Mouse (Mus musculus): Measurements from ENCODE around the gene Trmt112.
A peak's percentile ranks its signal among the peaks of the same experiment; 100 is the strongest.

Gene Trmt112

GRCm38 (mm10) chr19:6909021-6909420 lies 477 bp upstream of the Trmt112 start:
- DNase-seq (ENCODE audit: low spot score), result no peak

- DNase-seq (ENCODE audit: low spot score), result peak; percentile 67
Observed at GRCm38 (mm10) chr19:6910306-6910705, 808 bp downstream of the Trmt112 start.

DNA sequence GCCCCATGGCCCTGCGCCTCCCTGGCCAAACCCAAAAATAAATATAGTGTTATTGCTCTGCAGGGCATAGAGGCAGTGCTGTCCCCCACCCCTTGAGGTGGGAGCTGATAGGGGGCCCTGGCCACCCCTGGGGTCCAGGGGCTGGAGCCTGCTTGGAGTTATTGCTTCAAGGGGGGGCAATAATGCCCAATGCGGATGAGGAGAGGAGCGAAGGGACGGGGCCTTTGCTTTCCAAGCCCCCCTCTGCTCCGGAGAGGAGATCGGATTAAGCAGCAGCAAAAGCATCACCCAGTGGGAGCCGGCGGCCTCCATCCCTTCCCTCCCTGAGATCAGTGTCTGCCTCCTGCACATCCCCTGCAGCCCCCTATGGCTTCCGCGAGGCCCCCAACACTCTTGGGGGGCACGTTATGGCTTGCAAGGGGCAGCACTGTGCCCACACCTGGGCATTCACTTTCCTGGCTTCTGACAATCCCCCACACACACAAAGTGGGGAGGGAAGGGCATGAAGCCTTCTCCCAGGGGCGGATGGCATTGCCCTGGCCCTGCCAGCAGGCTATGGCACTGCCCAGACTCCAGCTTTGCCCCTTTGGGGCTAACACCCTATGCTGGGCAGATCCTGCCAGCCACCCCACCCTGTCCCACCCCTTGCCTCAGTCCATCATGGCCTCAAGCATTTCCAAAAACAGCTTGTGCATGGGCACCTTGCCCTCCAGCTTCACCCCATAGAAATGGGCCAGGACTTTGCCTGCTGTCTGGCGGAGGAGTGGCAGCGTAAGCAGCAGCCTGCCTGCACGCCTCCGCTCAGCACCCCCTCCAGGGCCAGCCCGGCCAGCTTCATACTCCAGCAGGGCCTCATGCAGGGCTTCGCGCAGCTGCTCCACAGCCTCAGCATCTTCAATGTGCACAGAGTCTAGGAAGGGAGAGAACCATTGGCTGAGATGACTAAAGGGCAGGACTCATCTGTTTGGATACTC lies 1.9 kb downstream of the Trmt112 start:
- DNase-seq (ENCODE audit: low spot score), result no peak

GRCm38 (mm10) chr19:6912205-6912970 lies 2.9 kb downstream of the Trmt112 start:
- no peak for DNase-seq (ENCODE audit: low spot score)

- DNase-seq (ENCODE audit: low spot score), result no peak
Observed at GRCm38 (mm10) chr19:6913036-6913435, 3.5 kb downstream of the Trmt112 start.

DNA sequence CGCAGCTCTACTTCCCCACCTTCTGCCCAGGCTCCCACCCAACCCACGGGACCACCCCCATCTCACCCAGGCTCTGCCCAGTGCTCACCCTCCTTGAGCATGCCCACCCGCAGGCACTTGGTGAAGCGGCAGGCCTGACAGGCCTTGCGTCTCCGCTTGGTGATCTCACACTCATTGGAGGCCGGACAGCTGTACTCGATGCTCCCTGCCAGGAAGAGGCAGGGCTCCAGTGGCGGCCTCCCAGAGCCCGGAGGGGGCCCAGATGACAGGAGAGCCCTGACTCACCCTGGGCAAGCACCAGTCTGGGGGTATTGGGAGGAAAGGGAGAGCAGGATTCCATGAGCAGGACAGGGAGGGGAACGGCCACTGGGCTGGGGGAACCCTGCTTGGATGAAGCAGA lies 4.5 kb downstream of the Trmt112 start:
- no peak for DNase-seq (ENCODE audit: low spot score)

GRCm38 (mm10) chr19:6914540-6914939 lies 5.0 kb downstream of the Trmt112 start:
- no peak for DNase-seq (ENCODE audit: low spot score)

- DNase-seq (ENCODE audit: low spot score), result no peak
Observed at GRCm38 (mm10) chr19:6915276-6915675, 5.8 kb downstream of the Trmt112 start.

DNA sequence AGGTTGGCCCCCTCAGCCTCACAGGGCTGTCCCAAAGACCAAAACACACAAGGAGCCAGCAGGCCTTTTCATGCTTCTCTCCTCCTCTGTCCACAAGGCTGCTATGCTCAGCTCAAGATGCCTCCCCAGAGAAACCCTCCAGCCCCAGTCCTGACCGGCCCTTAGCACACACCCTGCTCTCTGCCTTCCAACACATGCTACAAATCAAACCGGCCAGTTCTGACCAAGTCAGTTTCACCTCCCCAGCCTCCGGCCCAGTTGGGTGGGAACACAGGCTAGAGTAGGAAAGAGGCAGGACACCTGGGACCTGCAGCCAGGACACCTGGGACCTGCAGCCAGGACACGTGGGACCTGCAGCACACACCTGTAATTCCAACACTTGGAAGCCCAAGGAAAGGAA lies 7.0 kb downstream of the Trmt112 start:
- no peak for DNase-seq (ENCODE audit: low spot score)

- no peak for DNase-seq (ENCODE audit: low spot score)
Observed at GRCm38 (mm10) chr19:6918321-6918720, 8.8 kb downstream of the Trmt112 start.

DNA sequence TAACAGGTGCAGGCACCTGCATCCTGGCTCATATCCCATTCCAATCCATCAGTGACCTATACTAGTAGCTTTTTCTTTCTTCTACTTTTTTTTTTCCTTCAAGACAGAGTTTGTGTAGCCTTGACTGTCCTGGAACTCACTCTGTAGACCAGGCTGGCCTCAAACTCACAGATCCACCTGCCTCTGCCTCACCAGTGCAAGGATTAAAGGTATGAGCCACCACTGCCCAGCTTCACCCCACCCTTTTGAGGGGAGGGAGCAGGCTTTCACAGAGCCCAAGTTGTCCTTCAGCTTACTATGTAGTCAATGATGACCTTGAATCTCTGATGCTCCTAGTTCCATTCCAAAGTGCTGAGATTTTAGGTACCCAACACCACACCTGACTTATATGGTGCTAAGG lies 9.9 kb downstream of the Trmt112 start:
- no peak for DNase-seq (ENCODE audit: low spot score)

DNA sequence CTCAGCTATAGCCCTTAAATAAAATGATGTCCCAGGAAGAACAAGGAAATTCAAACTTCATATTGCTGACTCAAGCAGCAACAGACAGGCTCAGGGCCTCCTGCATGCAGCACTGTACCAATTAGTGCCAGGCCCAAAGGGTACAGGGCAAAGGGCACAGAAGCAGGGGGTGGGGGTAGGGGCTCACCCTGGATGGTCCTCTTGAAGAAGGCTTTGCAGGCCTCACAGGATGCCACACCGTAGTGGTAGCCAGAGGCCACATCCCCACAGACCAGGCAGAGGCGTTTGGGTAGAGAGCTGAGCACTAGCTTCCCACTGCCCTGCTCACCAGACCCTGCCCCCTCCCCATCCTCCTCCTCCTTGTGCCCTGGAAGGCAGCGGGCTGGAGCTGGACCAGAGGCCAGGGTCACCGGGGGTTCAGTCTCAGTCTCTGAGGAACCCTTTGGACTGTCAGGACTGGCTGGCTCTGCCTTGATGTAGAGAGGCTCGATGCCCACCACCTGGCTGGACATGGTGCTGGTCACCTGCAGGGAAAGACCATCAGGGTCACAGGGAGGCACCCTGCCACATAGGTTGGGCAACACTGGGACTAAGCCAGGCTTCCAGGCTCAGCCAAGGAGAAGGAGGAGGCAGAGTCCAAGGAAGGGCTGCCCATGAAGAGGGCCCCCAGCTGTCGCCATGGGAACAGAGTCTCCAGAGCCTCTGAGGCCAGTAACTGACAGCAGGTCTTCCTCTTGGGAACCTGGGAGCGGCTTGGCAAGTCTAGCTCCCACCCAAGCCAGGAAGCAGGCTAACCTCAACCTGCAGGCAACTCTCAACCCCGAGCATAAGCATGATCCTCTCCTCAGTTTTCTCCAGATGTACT lies 10.6 kb downstream of the Trmt112 start:
- peak; percentile 52 for DNase-seq (ENCODE audit: low spot score)

- peak; percentile 64 for DNase-seq (ENCODE audit: low spot score)
Observed at GRCm38 (mm10) chr19:6920741-6921636, 11.5 kb downstream of the Trmt112 start.

DNA sequence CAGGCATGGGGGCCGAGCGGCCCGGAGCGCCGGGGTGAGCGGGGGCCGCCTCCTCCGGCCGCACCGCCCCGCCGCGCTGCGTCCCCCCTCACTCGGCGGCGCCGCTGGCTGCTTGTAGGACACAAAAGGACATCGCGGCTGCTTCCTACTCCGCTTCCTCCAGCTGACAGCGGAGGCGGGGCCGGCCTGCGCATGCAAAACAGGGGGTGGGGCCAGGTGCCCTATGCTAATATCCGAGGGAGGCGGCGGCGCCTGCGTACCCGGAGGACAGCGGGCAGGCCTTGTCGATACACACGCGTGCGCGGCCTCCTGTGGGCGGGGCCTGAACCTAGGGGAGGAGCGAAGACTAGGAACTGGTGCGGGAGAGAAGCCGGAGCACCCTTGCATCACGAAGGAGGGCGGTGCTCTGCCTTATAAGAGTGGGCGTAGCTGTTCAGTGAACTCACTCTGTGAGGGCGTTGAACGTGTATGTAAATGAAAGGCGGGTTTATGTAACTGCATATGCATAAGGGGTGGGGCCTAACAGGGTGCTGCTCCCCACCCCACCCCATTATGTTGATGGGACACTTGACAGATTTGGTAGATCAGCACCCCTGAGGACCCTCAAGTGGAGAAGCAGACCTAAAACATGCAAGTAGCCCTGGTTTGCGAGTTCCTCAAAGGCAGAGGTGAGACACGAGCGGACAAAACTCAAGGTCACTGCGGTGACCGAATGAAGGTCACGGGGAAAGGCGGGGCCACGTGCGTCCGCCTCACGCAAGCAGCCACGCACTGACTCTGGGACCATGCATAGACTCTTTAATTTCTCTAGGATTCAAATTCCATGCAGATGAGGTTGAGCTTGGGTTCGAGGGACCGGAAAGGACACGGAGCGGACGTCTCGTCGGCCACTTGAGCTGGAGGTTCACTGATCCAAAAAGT lies 12.4 kb downstream of the Trmt112 start, which contains the start of gene Esrra:
Gene Esrra (minus strand): TSS at position 167 of the 921 bp plus-strand sequence.
- DNase-seq (ENCODE audit: low spot score), result peak; percentile 100

- no peak for DNase-seq (ENCODE audit: low spot score)
Observed at GRCm38 (mm10) chr19:6922901-6923735, 13.6 kb downstream of the Trmt112 start.

GRCm38 (mm10) chr19:6924461-6925306 lies 15.2 kb downstream of the Trmt112 start:
- peak; percentile 91 for DNase-seq (ENCODE audit: low spot score)

GRCm38 (mm10) chr19:6925307-6925573 lies 15.7 kb downstream of the Trmt112 start, which contains the start of gene Catsperz:
Gene Catsperz (minus strand): TSS chr19:6925380.
- no peak for DNase-seq (ENCODE audit: low spot score)

All from embryo, embryonic 10 days (tissue).